Mouse (Mus musculus) retina, adult 2 months (tissue): ENCODE data around the gene Uimc1.

Experiments
- DNase-seq: peaks from one replicate; pipeline ENCODE4 v3.0.0-alpha.2; 2012; ENCODE audit warnings: low read depth, low spot score

Uimc1 gene

DNA sequence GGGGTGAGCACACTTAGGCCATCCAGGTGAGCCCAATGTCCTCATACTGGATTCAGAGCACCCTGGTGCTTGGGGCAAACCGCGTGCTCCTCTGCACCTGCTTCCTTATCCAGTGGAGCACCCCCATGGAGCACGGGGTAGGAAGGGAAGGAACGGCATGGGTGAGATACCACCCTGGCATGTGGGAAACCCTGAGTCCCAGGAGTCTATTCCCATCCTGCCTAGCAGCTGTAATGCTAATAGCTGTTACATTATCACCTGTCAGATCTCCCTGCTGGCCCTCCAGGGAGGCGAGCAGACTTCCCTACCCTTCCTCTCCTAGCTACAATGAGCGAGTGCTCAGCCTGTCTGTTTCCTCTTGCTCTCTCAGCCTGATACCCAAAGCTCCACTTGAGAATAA, 104.9 kb downstream of the Uimc1 start:
- DNase-seq: no peak

DNA sequence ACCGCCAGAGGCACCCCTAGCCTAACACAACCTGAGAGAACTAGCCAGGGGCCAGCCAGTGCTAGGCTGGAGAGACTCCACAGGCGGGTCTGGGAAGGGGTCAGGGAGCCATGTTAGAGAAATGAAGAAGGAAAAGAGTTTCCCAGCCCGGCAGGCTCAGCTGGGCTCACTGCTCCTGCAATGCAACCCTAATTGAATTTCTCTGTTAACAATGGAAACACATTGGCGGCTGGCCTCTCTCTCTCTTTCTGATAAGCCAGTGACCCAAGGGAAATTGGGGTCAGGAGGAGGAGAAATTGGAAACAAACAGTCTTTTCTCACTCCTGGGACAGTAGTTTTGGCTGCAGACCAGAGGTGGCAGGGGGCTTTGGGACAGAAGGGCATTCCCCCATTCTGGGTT, 105.5 kb downstream of the Uimc1 start:
- no peak for DNase-seq

DNA sequence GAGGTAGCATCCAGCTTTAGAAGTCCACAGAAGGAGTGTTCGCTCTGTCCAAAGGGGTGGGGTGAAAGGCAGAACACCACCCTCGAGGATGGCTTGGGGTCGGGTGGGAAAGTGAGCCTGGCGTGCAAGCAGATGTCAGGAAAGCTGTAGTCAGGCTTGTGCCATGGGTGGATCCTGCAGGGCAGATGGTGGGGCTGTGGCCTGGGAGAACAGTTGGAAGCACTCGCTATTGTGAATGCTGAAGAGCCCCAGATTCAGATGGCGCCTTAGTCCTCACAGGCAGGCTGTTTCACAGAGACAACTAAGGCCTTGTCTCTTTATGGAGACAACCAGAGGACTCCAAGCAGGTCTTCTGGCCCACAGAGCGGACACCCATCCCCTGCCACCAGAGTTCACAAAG, 107.9 kb downstream of the Uimc1 start:
- DNase-seq: no peak

DNA sequence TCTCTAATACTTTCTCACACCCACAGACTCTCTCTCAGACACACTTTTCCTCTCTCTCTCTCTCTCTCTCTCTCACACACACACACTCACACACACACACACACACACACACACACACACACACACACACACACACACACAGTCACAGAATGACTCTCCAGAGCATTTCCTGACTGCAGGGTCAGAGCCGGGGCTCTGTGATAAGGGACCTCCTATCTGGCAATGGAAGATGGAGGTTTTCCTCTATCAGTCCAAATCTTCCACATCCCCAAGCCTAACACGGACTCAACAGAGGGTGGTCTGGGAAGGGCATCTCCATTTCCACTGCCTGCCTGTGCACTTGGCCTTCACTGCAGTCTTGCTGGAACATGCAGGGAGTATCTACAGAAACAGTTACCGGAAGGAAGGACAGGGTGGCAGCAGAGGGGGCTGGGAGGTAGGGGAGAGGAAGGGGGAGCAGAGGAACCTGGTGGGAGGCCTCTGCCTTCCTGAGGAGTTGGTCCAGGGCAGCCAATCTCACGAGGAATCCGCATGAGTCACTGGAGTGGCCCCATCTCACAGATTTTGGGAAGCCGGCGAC, 111.8 kb downstream of the Uimc1 start:
- no peak for DNase-seq

DNA sequence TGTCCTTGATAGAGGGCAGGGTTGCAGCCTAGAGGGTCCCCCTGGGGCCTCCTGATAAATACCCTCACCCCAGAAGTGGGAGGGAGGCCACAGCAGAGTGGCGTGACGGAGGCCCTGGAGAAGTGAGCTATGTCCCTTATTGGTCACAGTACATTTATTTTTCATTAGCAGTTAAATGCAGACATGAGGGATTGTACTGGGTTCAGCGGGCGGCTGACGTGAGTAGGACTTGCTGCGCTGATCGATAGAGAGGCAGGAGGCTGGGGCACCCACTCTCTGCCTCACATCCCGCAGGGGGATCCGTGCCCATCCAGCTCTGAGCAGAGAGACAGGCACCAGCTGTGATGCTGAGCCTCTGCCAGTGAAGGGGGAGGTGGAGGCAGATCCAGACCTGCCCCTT, 112.7 kb downstream of the Uimc1 start:
- no peak for DNase-seq

DNA sequence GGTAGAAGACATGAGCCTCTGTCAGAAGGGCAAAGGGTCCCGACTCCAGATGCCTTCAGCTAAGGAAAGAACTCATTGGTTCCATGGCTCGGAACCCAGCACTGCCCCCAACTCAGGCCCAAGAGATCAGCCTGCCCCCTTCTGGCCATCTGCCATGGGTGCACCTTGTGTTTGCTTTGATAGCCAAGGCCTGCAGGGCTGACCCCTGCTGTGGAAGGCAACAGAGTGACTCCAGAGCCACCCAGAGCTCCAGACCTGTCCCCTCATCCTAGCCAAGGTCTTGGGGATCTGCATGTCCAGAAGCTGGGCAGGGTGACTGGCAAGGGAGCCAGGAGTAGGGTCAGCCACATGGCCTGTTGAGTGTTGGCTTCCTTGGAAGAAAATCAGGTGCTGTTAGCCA, 116.5 kb downstream of the Uimc1 start:
- DNase-seq: no peak

DNA sequence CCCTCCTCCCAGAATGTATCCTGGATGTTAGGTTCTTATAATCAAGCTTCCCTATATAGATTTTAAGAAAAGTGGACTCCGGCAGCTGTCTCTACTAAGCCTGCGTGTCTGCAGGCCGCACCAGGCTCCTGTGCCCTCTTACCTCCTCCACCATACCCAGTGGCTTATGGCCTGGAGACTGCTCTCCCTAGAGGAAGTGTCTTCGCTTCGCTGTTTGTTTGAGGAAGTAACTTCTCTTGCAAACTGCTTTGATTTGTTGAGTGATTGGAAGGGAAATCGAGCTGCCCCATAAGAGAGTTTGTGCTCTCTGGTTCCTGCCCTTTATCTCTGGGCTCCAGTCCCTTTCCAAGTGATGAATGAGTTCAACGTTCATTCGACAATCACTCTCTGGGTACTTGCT, 117.1 kb downstream of the Uimc1 start:
- DNase-seq: no peak

DNA sequence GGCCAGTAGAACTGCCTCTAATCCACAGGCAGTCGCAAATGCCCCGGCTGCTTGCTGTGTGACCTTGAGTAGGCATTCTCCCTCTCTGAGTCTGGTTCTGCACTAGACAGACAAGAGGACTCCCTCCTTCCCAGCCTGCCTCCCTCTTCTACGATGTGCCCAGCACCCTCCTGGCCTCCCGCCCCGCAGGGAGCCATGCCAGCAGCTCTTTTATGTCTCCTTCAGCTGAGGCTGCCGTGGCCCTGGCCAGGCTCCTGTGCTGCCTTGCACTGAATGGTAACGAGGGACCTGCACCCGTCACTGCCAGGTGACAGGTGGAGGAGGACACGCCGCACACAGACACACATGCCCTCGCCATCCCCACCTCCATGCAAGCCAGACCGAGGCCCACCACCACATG, 119.1 kb downstream of the Uimc1 start:
- DNase-seq: no peak

DNA sequence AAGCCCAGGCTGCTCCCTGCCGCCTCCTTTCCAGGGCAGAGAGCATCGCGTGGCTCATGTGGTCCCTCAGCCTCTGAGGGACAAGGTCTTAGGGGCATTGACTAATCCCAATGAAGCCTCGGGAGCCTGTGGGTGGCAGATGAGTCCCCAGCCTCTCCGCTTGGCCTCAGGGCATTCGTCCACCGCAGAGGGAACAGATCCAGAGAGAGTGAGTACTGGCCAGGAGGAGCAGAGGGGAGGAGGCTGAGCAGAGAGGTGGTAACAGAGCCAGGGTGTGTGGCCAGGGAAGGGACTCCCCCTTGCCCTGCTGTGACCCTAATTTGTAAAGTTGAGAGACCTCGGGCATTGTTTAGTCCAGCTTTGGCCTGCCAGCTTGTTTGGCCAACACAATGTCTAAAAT, 121.3 kb downstream of the Uimc1 start:
- DNase-seq: no peak
